Mouse (Mus musculus) lung, adult 2 months (tissue): Measurements from ENCODE around the gene Foxp1. TPM values are rescaled to one million over a fixed set of nuclear protein-coding genes. Genes with fewer than 3 reads are reported as not detected.

ENCODE experiments used
- DNase-seq: peaks from one replicate; pipeline ENCODE4 v3.0.0; 2022
- H3K4me1 ChIP-seq: fragments of 200-500 bp; 2 replicates; pipeline ENCODE4 v1.6.1; 2011; ENCODE audit warnings: low read length; ENCODE audit not compliant: control insufficient read depth, insufficient read depth
- H3K4me3 ChIP-seq: fragments of 200-500 bp; replicated peaks from 2 replicates; pipeline ENCODE3; 2011; ENCODE audit warnings: low read depth, mild to moderate bottlenecking, control low read depth, low read length; ENCODE audit errors: extremely low read depth
- CTCF ChIP-seq: fragments of 200-500 bp; IDR thresholded peaks from 2 replicates; pipeline ENCODE4 v1.5.1; 2011; ENCODE audit warnings: mild to moderate bottlenecking, low read length, control low read depth; ENCODE audit not compliant: insufficient read depth
- POLR2A ChIP-seq: fragments of 200-500 bp; IDR thresholded peaks from 2 replicates; pipeline ENCODE4 v1.6.1; 2011; ENCODE audit warnings: low read depth, mild to moderate bottlenecking, control low read depth, low read length, borderline replicate concordance; ENCODE audit errors: extremely low read depth
- WGBS: fragments of 180-500 bp; shearing (Covaris S2); methylation state at CpG from one replicate; pipeline ENCODE4 v1.1.7; 2018; 5-methylcytosine and 5-hydroxymethylcytosine counted together
- polyA plus RNA-seq: library from polyadenylated mRNA; depleted of rRNA; stranded (reverse); fragments of >200 nt; gene quantifications from 2 replicates; pipeline ENCODE4 v1.2.3, GENCODE M21; 2012

Gene Foxp1
- polyA plus RNA-seq, 1 experiment = 135 TPM

GRCm38 (mm10) chr6:99430560-99430959, 92.0 kb downstream of the Foxp1 start:
- TF ChIP-seq POLR2A (no peak), CTCF (no peak)
- DNase-seq = no peak
- 97% methylated on average over 14 of the region's 14 CpGs for WGBS
- H3K4me1 ChIP-seq = peaks cover 8% of the 10 kb centered on the region
- no peak overlapping the region for H3K4me3 ChIP-seq

DNA sequence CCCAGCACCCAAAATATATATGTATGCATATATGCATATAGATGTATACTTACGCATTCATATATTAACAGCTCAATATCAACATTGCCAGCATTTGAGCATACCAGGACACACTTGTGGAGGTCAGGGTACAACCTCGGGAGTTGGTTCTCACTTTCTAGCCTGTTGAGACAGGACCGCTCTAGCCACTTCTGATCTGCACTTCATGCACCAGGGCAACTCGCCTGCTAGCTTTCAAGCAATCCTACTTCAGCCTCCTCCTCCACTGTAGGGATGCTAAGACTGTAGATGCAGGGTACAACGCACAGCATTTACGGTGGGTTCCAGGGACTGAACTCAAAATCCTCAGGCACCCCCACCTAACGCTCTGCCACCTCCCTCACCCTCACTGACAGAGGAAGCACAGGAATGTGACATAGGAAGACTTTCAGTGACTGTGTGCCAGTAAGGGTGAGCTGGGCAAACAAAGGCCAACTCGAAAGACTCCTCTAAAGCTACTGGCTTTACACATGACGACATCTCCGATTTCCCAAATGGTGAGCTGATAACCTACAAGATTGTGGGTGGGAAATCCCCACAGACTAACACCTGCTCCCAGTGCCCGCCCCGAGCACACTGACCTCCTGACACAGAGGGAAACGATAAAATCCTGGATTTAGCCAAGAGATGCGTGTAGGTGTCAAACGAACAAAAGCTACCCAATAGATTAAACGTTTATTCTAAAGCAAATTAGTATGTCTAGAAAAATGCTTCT, 93.0 kb downstream of the Foxp1 start:
- no peak overlapping the region for H3K4me3 ChIP-seq
- DNase-seq = no peak
- 69% methylated on average over 16 of the region's 16 CpGs for WGBS
- H3K4me1 ChIP-seq = peaks cover 8% of the 10 kb centered on the region
- no peak for TF ChIP-seq POLR2A
- no peak for TF ChIP-seq CTCF

DNA sequence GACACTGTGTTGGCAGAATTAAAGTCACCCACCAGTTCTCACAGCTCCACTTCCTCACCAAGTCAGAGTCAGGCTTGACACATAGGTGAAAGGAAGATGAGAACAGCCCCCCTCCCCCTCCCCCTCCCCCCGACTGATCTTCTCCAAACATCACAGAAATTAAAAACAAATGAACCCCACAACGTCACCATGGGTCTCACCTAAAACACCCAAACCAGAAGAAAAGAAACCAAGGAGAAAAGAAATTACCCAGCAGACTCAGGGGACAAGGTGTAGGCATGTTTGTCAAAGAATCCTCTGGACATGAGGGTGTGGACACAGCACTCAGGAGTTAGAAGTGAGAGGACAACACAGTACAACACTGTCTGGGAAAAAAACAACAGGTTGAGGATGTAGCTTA, 93.6 kb downstream of the Foxp1 start:
- DNase-seq = no peak
- Histone ChIP-seq H3K4me1 (peaks cover 8% of the 10 kb centered on the region), H3K4me3 (no peak overlapping the region)
- TF ChIP-seq POLR2A = no peak
- no peak for TF ChIP-seq CTCF
- 72% methylated on average over 2 of the region's 2 CpGs for WGBS

GRCm38 (mm10) chr6:99427301-99427700, 95.2 kb downstream of the Foxp1 start:
- Histone ChIP-seq H3K4me1 (peaks cover 10% of the 10 kb centered on the region), H3K4me3 (no peak overlapping the region)
- DNase-seq = no peak
- no peak for TF ChIP-seq POLR2A
- TF ChIP-seq CTCF = no peak
- 82% methylated on average over 4 of the region's 4 CpGs for WGBS

GRCm38 (mm10) chr6:99425044-99425443, 97.5 kb downstream of the Foxp1 start:
- 61% methylated on average over 3 of the region's 3 CpGs for WGBS
- no peak for TF ChIP-seq CTCF
- TF ChIP-seq POLR2A = no peak

GRCm38 (mm10) chr6:99420666-99421065, 101.9 kb downstream of the Foxp1 start:
- Histone ChIP-seq H3K4me1 (peaks cover 11% of the 10 kb centered on the region), H3K4me3 (no peak overlapping the region)
- DNase-seq = no peak
- WGBS = 63% methylated on average over 8 of the region's 8 CpGs
- TF ChIP-seq CTCF (no peak), POLR2A (no peak)

More at GRCm38 (mm10) chr6:99425044-99425443, 97.5 kb downstream of the Foxp1 start:
- Histone ChIP-seq H3K4me3 (no peak overlapping the region), H3K4me1 (peaks cover 11% of the 10 kb centered on the region)
- DNase-seq = no peak

DNA sequence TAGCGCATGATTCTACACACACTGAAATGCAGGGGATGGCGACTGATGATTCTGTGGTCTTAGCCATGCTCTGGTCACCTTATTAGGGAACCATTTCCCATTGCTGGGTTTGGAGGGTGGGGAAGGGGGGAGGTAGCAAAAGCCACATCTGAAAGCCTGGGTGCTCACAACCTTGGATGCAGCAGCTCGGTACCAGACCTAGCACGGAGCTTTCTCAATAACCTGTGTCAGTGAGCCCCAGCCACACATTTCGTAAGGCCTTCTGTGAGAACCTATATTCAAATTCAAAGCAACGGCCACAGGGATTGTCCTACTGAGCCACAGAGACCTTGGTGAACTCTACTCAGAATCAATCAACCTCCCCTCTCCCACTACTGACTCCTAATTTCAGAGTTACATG, 109.9 kb downstream of the Foxp1 start:
- Histone ChIP-seq H3K4me1 (no peaks in the 10 kb centered on the region), H3K4me3 (no peak overlapping the region)
- TF ChIP-seq POLR2A (no peak), CTCF (no peak)
- 91% methylated on average over 6 of the region's 6 CpGs for whole genome bisulfite sequencing
- DNase-seq = no peak

DNA sequence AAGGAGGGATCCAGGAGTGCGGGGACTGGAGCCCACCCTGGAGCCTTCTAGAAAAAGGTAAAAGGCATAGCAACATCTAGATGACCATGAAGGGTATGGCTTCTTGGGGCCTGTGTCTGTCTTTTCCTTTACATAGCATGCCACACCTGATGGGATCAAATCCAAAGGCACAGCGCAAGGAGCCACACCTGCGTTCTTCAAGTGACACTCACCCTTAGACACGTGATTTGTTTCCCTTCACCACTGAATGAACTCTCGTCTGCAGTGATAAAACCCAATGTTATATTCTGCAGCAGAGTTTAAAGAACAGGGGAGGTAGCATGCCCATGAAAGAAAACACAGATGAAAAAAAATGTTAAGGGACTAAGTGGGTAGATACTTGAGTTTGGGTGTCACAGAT, 112.9 kb downstream of the Foxp1 start:
- no peak for DNase-seq
- Histone ChIP-seq H3K4me3 (no peak overlapping the region), H3K4me1 (peaks cover 2% of the 10 kb centered on the region)
- no peak for TF ChIP-seq POLR2A
- no peak for TF ChIP-seq CTCF
- WGBS = 74% methylated on average over 5 of the region's 5 CpGs

DNA sequence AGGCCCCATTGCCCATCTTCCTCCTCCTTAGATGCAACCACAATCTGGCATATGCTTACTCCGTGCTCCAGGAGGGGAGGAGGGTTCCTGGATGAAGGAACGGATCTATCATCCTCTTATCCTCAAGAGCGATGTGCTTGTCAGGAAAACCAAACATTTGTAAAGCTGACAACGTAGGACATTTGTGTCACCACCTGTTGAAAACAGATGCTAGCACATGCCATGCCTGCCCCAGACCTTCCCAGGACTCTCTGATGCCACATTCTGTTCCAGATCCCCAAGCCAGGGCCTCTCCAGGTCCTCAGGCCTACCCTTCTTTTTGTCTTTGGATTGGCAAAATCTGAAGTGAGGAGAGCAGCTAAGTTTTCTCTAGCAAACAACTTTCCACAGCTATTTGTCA, 113.6 kb downstream of the Foxp1 start:
- 74% methylated on average over 4 of the region's 4 CpGs for WGBS
- H3K4me1 ChIP-seq = peaks cover 2% of the 10 kb centered on the region
- DNase-seq = no peak
- TF ChIP-seq CTCF (no peak), POLR2A (no peak)
- no peak overlapping the region for H3K4me3 ChIP-seq

GRCm38 (mm10) chr6:99403755-99404390, 118.6 kb downstream of the Foxp1 start:
- no peak for TF ChIP-seq POLR2A
- peaks cover 16% of the 10 kb centered on the region for H3K4me1 ChIP-seq
- DNase-seq = no peak
- H3K4me3 ChIP-seq = no peak overlapping the region
- 87% methylated on average over 6 of the region's 6 CpGs for WGBS

DNA sequence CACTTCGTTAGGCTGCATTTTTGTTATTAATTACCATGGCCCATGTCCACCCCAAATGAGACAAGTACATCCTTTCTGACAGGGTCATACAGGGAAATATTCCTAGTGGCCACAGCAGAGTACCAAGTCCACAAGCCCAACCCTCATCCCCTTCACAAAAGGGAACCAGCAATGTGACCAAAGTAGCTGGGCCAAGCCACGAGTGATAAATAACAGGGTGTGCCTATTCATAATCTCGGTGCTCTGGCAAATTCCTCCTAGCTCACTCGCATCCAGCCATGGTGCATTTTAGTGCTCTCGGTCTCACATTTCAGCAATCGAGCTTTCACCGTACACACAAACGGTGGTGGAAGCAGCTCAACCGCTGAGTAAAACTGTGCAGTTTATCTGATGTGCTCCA, 119.6 kb downstream of the Foxp1 start:
- TF ChIP-seq CTCF (no peak), POLR2A (no peak)

More for the DNA sequence above, 119.6 kb downstream of the Foxp1 start:
- Histone ChIP-seq H3K4me3 (no peak overlapping the region), H3K4me1 (peaks cover 16% of the 10 kb centered on the region)
- WGBS = 69% methylated on average over 9 of the region's 9 CpGs
- no peak for DNase-seq
